Mouse (Mus musculus) ES-E14 (cell line): ENCODE measurements around the gene Ccdc105. TPM values are rescaled to one million over a fixed set of nuclear protein-coding genes. Genes with fewer than 3 reads are reported as not detected.

ENCODE experiments used
- DNase-seq: peaks from one replicate; pipeline ENCODE4 v3.0.0-alpha.2; 2013; ENCODE audit warnings: low read depth, low spot score
- H3K27ac ChIP-seq: 2 replicates; pipeline ENCODE4 v1.5.1; 2012; ENCODE audit warnings: low read depth, mild to moderate bottlenecking, low read length, moderate library complexity, mixed read lengths; ENCODE audit not compliant: poor library complexity, insufficient read depth, severe bottlenecking
- H3K36me3 ChIP-seq: 2 replicates; pipeline ENCODE4 v1.6.1; 2012; ENCODE audit warnings: mild to moderate bottlenecking, low read length, moderate library complexity, mixed read lengths; ENCODE audit not compliant: control insufficient read depth, poor library complexity, insufficient read depth, severe bottlenecking
- H3K4me1 ChIP-seq, 2 experiments: fragments of 150-350 bp in 1 of 2; sonication (generic) in 1 of 2; 2 replicates each; pipeline ENCODE4 v1.6.1; 2012; ENCODE audit warnings: low read length in 2 of 2, mild to moderate bottlenecking in 1 of 2, mixed read lengths in 1 of 2; ENCODE audit not compliant: control insufficient read depth in 2 of 2, insufficient read depth in 2 of 2, poor library complexity in 1 of 2
- H3K4me3 ChIP-seq, 2 experiments: fragments of 150-350 bp in 1 of 2; sonication (generic) in 1 of 2; 2 replicates each; pipeline ENCODE4 v1.5.1; 2012; ENCODE audit warnings: low read length in 2 of 2, low read depth in 1 of 2, mild to moderate bottlenecking in 1 of 2, mixed read lengths in 1 of 2; ENCODE audit not compliant: insufficient read depth in 1 of 2, poor library complexity in 1 of 2, severe bottlenecking in 1 of 2
- H3K9ac ChIP-seq: 2 replicates; pipeline ENCODE4 v1.6.1; 2012; ENCODE audit warnings: low read depth, mild to moderate bottlenecking, low read length, mixed read lengths; ENCODE audit not compliant: poor library complexity, insufficient read depth, severe bottlenecking
- H3K9me3 ChIP-seq: fragments of 150-350 bp; sonication (generic); 2 replicates; pipeline ENCODE4 v1.6.1; 2012; ENCODE audit warnings: low read depth, mild to moderate bottlenecking, low read length; ENCODE audit not compliant: control insufficient read depth, insufficient read depth
- CHD2 ChIP-seq: IDR thresholded peaks from 2 replicates; pipeline ENCODE4 v1.6.1; 2014; ENCODE audit warnings: mild to moderate bottlenecking, low read depth, low read length, inconsistent platforms
- HCFC1 ChIP-seq: IDR thresholded peaks from 2 replicates; pipeline ENCODE4 v1.6.1; 2012; ENCODE audit warnings: low read length, inconsistent platforms, borderline replicate concordance; ENCODE audit not compliant: insufficient read depth
- MAFK ChIP-seq: IDR thresholded peaks from 2 replicates; pipeline ENCODE4 v1.6.1; 2014; ENCODE audit warnings: mild to moderate bottlenecking, low read depth, low read length, inconsistent platforms; ENCODE audit not compliant: insufficient read depth
- ZC3H11A ChIP-seq: IDR thresholded peaks from 2 replicates; pipeline ENCODE4 v1.6.1; 2012; ENCODE audit warnings: low read depth, mild to moderate bottlenecking, inconsistent platforms, low read length, borderline replicate concordance
- ZNF384 ChIP-seq: IDR thresholded peaks from 2 replicates; pipeline ENCODE4 v1.6.1; 2012; ENCODE audit warnings: low read depth, low read length, inconsistent platforms
- in situ Hi-C, 2 experiments: fragments of 600-800 bp; cut with MboI; formaldehyde crosslinking; loops; one replicate each; pipeline ENCODE4 v1.15.1; 2025; ENCODE audit warnings: low sequenced_read_pairs in 2 of 2, inconsistent platforms in 1 of 2; ENCODE audit not compliant: unreplicated experiment in 2 of 2
- total RNA-seq: library from RNA; depleted of rRNA; stranded (reverse); fragments of 300-350 nt; gene quantifications from 2 replicates; pipeline ENCODE4 v1.2.3, GENCODE M21; 2012

Gene Ccdc105
- total RNA-seq, 1 experiment = 0.31 TPM

- in situ Hi-C loops = no loop called here
These were observed 30.8 kb downstream of the Ccdc105 start for GRCm38 (mm10) chr10:78722036-78722435.

GRCm38 (mm10) chr10:78718056-78718455, 34.8 kb downstream of the Ccdc105 start, which contains the start of gene Casp14:
Gene Casp14 (minus strand): TSS chr10:78718294.
- Histone ChIP-seq H3K4me1 (no peaks in the 10 kb centered on the region), H3K4me3 (no peak within 1 kb of the TSS), H3K36me3 (no peaks in the 10 kb centered on the region), H3K9me3 (no peaks in the 10 kb centered on the region), H3K27ac (no peak within 1 kb of the TSS), H3K9ac (no peak within 1 kb of the TSS)
- DNase-seq = no peak
- TF ChIP-seq ZNF384 = no peak
- no peak for TF ChIP-seq HCFC1
- TF ChIP-seq CHD2 = no peak
- no peak for TF ChIP-seq ZC3H11A
- no peak for TF ChIP-seq MAFK
- in situ Hi-C loops = no loop called here

More at GRCm38 (mm10) chr10:78722036-78722435, 30.8 kb downstream of the Ccdc105 start:
- TF ChIP-seq MAFK = no peak
- no peak for TF ChIP-seq CHD2
- no peak for TF ChIP-seq ZC3H11A
- TF ChIP-seq HCFC1 = no peak
- no peak for TF ChIP-seq ZNF384
- Histone ChIP-seq H3K4me3 (no peak overlapping the region), H3K36me3 (no peaks in the 10 kb centered on the region), H3K27ac (no peak overlapping the region), H3K9ac (no peak overlapping the region), H3K4me1 (no peaks in the 10 kb centered on the region), H3K9me3 (no peaks in the 10 kb centered on the region)
- DNase-seq = no peak

- in situ Hi-C loops = no loop called here
- H3K4me3 ChIP-seq = no peak overlapping the region
- H3K36me3 ChIP-seq = no peaks in the 10 kb centered on the region
- H3K9ac ChIP-seq = no peak overlapping the region
- no peak for DNase-seq
- H3K27ac ChIP-seq = no peak overlapping the region
- no peaks in the 10 kb centered on the region for H3K9me3 ChIP-seq
- H3K4me1 ChIP-seq = no peaks in the 10 kb centered on the region
- TF ChIP-seq CHD2 (no peak), ZC3H11A (no peak)
These were observed 36.6 kb downstream of the Ccdc105 start for GRCm38 (mm10) chr10:78716231-78716630.

GRCm38 (mm10) chr10:78715156-78715555, 37.7 kb downstream of the Ccdc105 start:
- H3K9me3 ChIP-seq = no peaks in the 10 kb centered on the region
- no peak for DNase-seq
- in situ Hi-C loops = no loop called here
- no peak overlapping the region for H3K4me3 ChIP-seq
- no peaks in the 10 kb centered on the region for H3K4me1 ChIP-seq
- H3K36me3 ChIP-seq = no peaks in the 10 kb centered on the region
- TF ChIP-seq CHD2 = no peak
- no peak for TF ChIP-seq ZC3H11A
- no peak for TF ChIP-seq HCFC1
- TF ChIP-seq ZNF384 = no peak
- no peak for TF ChIP-seq MAFK
- H3K27ac ChIP-seq = no peak overlapping the region
- no peak overlapping the region for H3K9ac ChIP-seq

- in situ Hi-C loops = no loop called here
- H3K4me3 ChIP-seq = no peak overlapping the region
- H3K9ac ChIP-seq = no peak overlapping the region
- no peaks in the 10 kb centered on the region for H3K4me1 ChIP-seq
- no peak for TF ChIP-seq ZNF384
- TF ChIP-seq MAFK = no peak
- TF ChIP-seq ZC3H11A = no peak
- TF ChIP-seq CHD2 = no peak
- no peak for TF ChIP-seq HCFC1
- no peak for DNase-seq
- no peak overlapping the region for H3K27ac ChIP-seq
- H3K36me3 ChIP-seq = no peaks in the 10 kb centered on the region
- H3K9me3 ChIP-seq = no peaks in the 10 kb centered on the region
These were observed 38.7 kb downstream of the Ccdc105 start for GRCm38 (mm10) chr10:78714129-78714528.
